Mouse (Mus musculus): Measurements from ENCODE around the gene Gng13.

DNA sequence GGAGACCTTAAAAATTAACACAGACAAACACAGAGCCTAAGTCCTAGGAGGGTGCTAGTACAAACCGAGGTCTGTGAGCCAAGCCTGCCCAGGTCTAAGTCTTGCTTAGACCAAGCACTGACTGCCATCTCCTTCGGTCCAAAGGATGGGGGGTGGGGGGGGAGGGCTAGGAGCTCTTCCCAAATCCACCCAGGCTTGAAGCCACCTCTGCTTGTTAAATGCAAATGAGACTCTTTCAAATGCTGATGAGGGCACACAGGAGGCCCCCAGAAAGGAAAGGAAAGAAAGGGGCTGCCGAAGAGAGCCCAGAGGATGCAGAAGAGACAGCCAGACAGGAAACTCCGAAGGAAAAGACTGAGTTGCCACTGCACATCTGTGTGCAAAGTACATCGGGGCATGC, 37.2 kb upstream of the Gng13 start:
- TF ChIP-seq CTCF (IDR thresholded peaks at IDR 0.05; ENCODE audit: control insufficient read depth, insufficient read depth, insufficient replicate concordance, low read depth, low read length) (no peak), POLR2A (IDR thresholded peaks at IDR 0.05; ENCODE audit: control insufficient read depth, low read depth, low read length) (no peak)

Data from testis, adult 2 months (tissue).